Mouse (Mus musculus): ENCODE data around the gene Hist2h2bb.

DNA sequence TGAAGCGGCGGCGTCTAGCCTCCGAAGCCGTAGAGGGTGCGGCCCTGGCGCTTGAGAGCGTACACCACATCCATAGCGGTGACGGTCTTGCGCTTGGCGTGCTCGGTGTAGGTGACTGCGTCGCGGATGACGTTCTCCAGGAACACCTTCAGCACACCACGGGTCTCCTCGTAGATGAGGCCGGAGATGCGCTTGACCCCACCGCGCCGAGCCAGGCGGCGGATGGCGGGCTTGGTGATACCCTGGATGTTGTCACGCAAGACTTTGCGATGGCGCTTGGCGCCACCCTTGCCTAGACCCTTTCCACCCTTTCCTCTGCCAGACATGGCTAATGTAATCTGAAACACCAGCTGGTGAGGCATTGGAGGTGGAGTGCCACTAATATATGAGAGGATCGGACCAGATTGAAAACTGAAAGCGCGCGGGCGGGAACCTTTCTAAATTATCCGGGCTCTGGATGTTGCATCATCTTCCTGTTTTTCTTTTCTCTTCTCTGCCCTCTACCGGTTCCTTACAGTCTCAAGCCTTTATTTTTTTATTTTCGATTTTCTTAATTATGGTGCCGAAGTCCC is 6.5 kb upstream of the Hist2h2bb start, which contains the start of gene Hist2h4:
- TF ChIP-seq CTCF (IDR thresholded peaks at IDR 0.05; ENCODE audit: control insufficient read depth, insufficient read depth, insufficient replicate concordance, low read depth, low read length) (no peak), POLR2A (IDR thresholded peaks at IDR 0.05; ENCODE audit: control insufficient read depth, low read depth, low read length) (peak; percentile 74; the same call in 1 of the 2 replicates)

All from testis, adult 2 months (tissue).